Comparison of ENCODE assay signal across 17 mouse cellular contexts in the genomic region with DNA sequence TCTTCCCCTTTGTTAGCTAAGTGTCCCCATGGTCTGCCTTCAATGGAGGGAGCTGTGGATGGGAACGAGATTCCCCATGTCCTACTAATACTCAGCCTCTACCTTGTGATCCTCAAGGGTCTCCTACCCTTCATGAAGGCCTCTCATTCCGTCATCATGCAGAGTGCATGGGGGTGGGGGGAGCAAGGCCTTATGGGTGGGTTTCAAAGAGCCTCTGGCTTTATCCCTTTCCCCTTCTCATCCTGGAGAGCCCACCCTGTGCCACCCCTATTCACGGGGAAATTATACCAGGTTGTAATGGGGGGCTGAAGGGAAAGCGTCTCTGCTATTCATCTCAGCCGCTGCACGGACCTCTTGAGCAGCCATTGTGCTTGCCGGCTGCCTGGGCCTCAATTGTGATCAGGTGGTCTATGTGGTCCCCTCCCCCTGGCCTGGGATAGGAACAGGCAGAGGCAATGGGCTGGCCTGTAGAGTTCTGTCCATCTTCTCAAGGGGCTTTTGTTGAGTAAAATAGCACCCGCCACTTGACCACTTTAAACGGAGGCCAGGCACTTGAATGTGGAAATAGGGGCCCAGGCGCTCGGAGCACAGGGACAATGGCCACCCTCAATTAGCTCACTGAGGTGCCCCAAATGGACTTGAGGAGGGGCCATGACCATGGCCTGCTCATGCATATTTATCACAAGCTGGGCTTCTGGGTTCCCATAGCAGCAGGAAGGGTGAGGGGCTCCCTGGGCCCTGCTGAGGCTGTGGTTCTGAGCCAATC.
DNase-seq lines count a peak whose midpoint lies in the region; ATAC-seq and TF ChIP-seq lines count a peak whose summit lies in the region.
"Had no signal": no experiment of that assay in that cellular context is flagged by ENCODE, and none has a peak within 500 bp of the region (broad histone marks: within the 10 kb centered on the region; RNA-seq: fewer than 3 reads in every experiment).

No protein-coding gene starts in this region.

- H3K9me3 ChIP-seq in forebrain, embryonic 10.5 days, result no peaks in the 10 kb centered on the region
- no peaks in the 10 kb centered on the region for H3K9me3 ChIP-seq in hindbrain, embryonic 12.5 days (replicated peaks)
- H3K9me3 ChIP-seq in midbrain, embryonic 14.5 days (ENCODE audit: control insufficient read depth, low read length), result no peaks in the 10 kb centered on the region
- H3K9me3 ChIP-seq: stomach, embryonic 15.5 days had no signal

- 71% methylated on average over 11 of the region's 11 CpGs for WGBS in forebrain, embryonic 10.5 days
- WGBS in hindbrain, embryonic 12.5 days, result 55% methylated on average over 11 of the region's 11 CpGs
- 64% methylated on average over 11 of the region's 11 CpGs for WGBS in midbrain, embryonic 14.5 days

- peak overlapping the region; percentile 48; the same call in 1 of the 2 replicates for H3K27ac ChIP-seq in forebrain, embryonic 10.5 days
- no peak overlapping the region for H3K27ac ChIP-seq in hindbrain, embryonic 12.5 days
- no peak overlapping the region for H3K27ac ChIP-seq in midbrain, embryonic 14.5 days (replicated peaks; ENCODE audit: low read depth, low read length)
- H3K27ac ChIP-seq: macrophage; stomach, embryonic 15.5 days had no signal

- H3K27me3 ChIP-seq in forebrain, embryonic 10.5 days (ENCODE audit: poor library complexity, severe bottlenecking), result peaks cover 84% of the 10 kb centered on the region
- H3K27me3 ChIP-seq in hindbrain, embryonic 12.5 days, result 0 out of 2 replicates have a peak, but pooled peaks cover 5% of the 10 kb centered on the region
- H3K27me3 ChIP-seq in midbrain, embryonic 14.5 days (ENCODE audit: control insufficient read depth, insufficient read depth, low read length), result no peaks in the 10 kb centered on the region
- H3K27me3 ChIP-seq: stomach, embryonic 15.5 days had no signal

- no peaks in the 10 kb centered on the region for H3K36me3 ChIP-seq in forebrain, embryonic 10.5 days (replicated peaks)
- no peaks in the 10 kb centered on the region for H3K36me3 ChIP-seq in hindbrain, embryonic 12.5 days
- no peaks in the 10 kb centered on the region for H3K36me3 ChIP-seq in midbrain, embryonic 14.5 days (ENCODE audit: control insufficient read depth, insufficient read depth, low read length)
- H3K36me3 ChIP-seq: G1E; stomach, embryonic 15.5 days had no signal

- TF ChIP-seq POLR2A in brain, embryonic 14.5 days (IDR thresholded peaks at IDR 0.05; ENCODE audit: borderline replicate concordance, extremely low read depth, insufficient read depth, insufficient read length, poor library complexity, severe bottlenecking), result no peak

- no peak overlapping the region for H3K4me3 ChIP-seq in forebrain, embryonic 10.5 days
- no peak overlapping the region for H3K4me3 ChIP-seq in hindbrain, embryonic 12.5 days
- H3K4me3 ChIP-seq in midbrain, embryonic 14.5 days (replicated peaks; ENCODE audit: low read depth, low read length), result no peak overlapping the region
- H3K4me3 ChIP-seq: stomach, embryonic 15.5 days had no signal

- H3K9ac ChIP-seq in hindbrain, embryonic 12.5 days, result no peak overlapping the region
- no peak overlapping the region for H3K9ac ChIP-seq in midbrain, embryonic 14.5 days (replicated peaks; ENCODE audit: low read length)
- H3K9ac ChIP-seq: stomach, embryonic 15.5 days had no signal

- no peak for TF ChIP-seq CTCF in brain, embryonic 14.5 days (IDR thresholded peaks at IDR 0.05; ENCODE audit: borderline replicate concordance, extremely low read depth, insufficient read depth, insufficient read length)

- peak; percentile 75 for ATAC-seq in hindbrain, embryonic 12.5 days (ENCODE audit: low FRiP score)
- peak; percentile 46; the same call in 1 of the 2 replicates for ATAC-seq in midbrain, embryonic 14.5 days (ENCODE audit: low FRiP score, low TSS enrichment)
- no peak for ATAC-seq in activated CD4-positive, CD25-positive, alpha-beta regulatory T cell, adult 4 months

- peak; percentile 89 for DNase-seq in brain, embryonic 14.5 days (ENCODE audit: low read depth)
- DNase-seq in forebrain, embryonic 10.5 days (ENCODE audit: extremely low spot score, low spot score), result peak; percentile 49
- peak; percentile 6 for DNase-seq in midbrain, embryonic 14.5 days
- no peak for DNase-seq in thymus, adult 18-20 months
- no peak for DNase-seq in heart, adult 9 months (ENCODE audit: low spot score in 2 of 2)
- DNase-seq: adrenal gland, postnatal 10 days; cerebellum, adult 9-10 months; heart, adult 18-20 months; heart, postnatal 36 days; kidney, adult 18-20 months; kidney, postnatal 36 days; lung, adult 18-20 months had no signal

- peaks cover 16% of the 10 kb centered on the region for H3K4me1 ChIP-seq in forebrain, embryonic 10.5 days
- H3K4me1 ChIP-seq in hindbrain, embryonic 12.5 days, result peaks cover 2% of the 10 kb centered on the region; the same call in 1 of the 2 replicates
- H3K4me1 ChIP-seq in midbrain, embryonic 14.5 days (ENCODE audit: control insufficient read depth, insufficient read depth, low read length), result no peaks in the 10 kb centered on the region
- H3K4me1 ChIP-seq: stomach, embryonic 15.5 days had no signal

- no peak overlapping the region for H3K4me2 ChIP-seq in hindbrain, embryonic 12.5 days (replicated peaks)
- H3K4me2 ChIP-seq in midbrain, embryonic 14.5 days (ENCODE audit: low read length), result no peak overlapping the region
- H3K4me2 ChIP-seq: stomach, embryonic 15.5 days had no signal

Comparison
In these comparisons a context has a peak if more than half of its experiments do, and no peak if none do; other contexts are left out.
1. DNase-seq: peak in brain, embryonic 14.5 days (single experiment), forebrain, embryonic 10.5 days (single experiment) and midbrain, embryonic 14.5 days (single experiment); none in thymus, adult 18-20 months (0 of 2) and heart, adult 9 months (0 of 2).